Mouse (Mus musculus) G1E (cell line): ENCODE results near the gene Satb1. TPM values are rescaled to one million over a fixed set of nuclear protein-coding genes. Genes with fewer than 3 reads are reported as not detected.

ENCODE experiments used
- ATAC-seq: 2 replicates; pipeline ENCODE4 v1.8.0; 2016; ENCODE audit warnings: mild to moderate bottlenecking; ENCODE audit not compliant: insufficient number of reproducible peaks, poor library complexity, low FRiP score, severe bottlenecking; ENCODE audit errors: extremely low read depth
- DNase-seq: peaks from one replicate; pipeline ENCODE4 v3.0.0; 2012; ENCODE audit warnings: low spot score
- H3K27me3 ChIP-seq: 2 replicates; pipeline ENCODE4 v1.6.1; 2012; ENCODE audit warnings: mild to moderate bottlenecking, low read length, inconsistent platforms; ENCODE audit not compliant: insufficient read depth
- H3K36me3 ChIP-seq: replicated peaks from 2 replicates; pipeline ENCODE3; 2012; ENCODE audit warnings: mild to moderate bottlenecking, inconsistent platforms
- H3K4me1 ChIP-seq: 2 replicates; pipeline ENCODE4 v1.6.1; 2012; ENCODE audit warnings: low read depth, low read length, inconsistent platforms, mixed read lengths; ENCODE audit not compliant: insufficient read depth
- H3K4me3 ChIP-seq: 2 replicates; pipeline ENCODE4 v1.5.1; 2012; ENCODE audit warnings: low read depth, mild to moderate bottlenecking, inconsistent platforms, low read length, moderate library complexity, mixed read lengths
- H3K9me3 ChIP-seq: replicated peaks from 2 replicates; pipeline ENCODE4 v1.6.1; 2012; ENCODE audit warnings: inconsistent platforms
- CTCF ChIP-seq: IDR thresholded peaks from 2 replicates; pipeline ENCODE4 v1.5.1; 2012; ENCODE audit warnings: low read depth, low read length, inconsistent platforms, mixed read lengths
- GATA1 ChIP-seq: IDR thresholded peaks from 2 replicates; pipeline ENCODE4 v1.6.1; 2012; ENCODE audit warnings: borderline replicate concordance, low read length, inconsistent platforms, mixed read lengths
- GATA2 ChIP-seq: IDR thresholded peaks from 2 replicates; pipeline ENCODE4 v1.6.1; 2012; ENCODE audit warnings: low read depth, low read length, inconsistent platforms, borderline replicate concordance
- POLR2AphosphoS5 ChIP-seq: IDR thresholded peaks from 2 replicates; pipeline ENCODE4 v1.6.1; 2012; ENCODE audit warnings: low read depth, low read length, inconsistent platforms; ENCODE audit not compliant: insufficient replicate concordance
- TAL1 ChIP-seq: conservative IDR thresholded peaks from 2 replicates; pipeline ENCODE4 v1.6.1; 2012; ENCODE audit warnings: low read depth, low read length, inconsistent platforms, mixed read lengths
- polyA plus RNA-seq: library from polyadenylated mRNA; stranded (reverse); fragments of >175 nt; gene quantifications from 2 replicates; pipeline ENCODE4 v1.2.3, GENCODE M21; 2012
- total RNA-seq, 2 experiments: library from RNA; stranded (forward) in 1 of 2; stranded (reverse) in 1 of 2; fragments of 200-1000 nt in 1 of 2; fragments of >200 nt in 1 of 2; fragmentation: Nextera tagmentation in 1 of 2; gene quantifications; 2 replicates each; pipeline ENCODE4 v1.2.3; 2014 to 2017

Gene Satb1
- total and polyA plus RNA-seq, 3 experiments, result 0.22 TPM; not detected in 2

DNA sequence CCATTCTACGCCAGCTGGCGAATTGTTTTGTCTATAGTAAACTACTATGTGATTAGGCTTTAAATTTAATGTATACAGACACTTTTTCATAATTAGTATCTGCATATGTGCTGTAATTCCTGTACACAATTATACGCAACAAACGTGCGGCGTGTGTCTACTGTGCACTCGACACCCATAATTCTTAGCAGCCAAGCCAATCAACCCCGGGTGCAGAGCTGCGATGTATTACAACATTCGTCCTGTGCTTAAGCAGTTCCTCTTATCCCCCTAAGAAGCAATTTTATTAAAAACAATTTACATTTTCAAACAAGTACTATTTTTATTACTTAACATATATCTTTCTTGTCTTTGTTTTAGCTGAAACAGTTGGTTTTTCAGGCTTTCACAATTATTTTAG lies 92.0 kb downstream of the Satb1 start:
- Histone ChIP-seq H3K4me3 (no peak overlapping the region), H3K36me3 (no peaks in the 10 kb centered on the region), H3K4me1 (no peaks in the 10 kb centered on the region), H3K27me3 (no peaks in the 10 kb centered on the region), H3K9me3 (peaks cover 43% of the 10 kb centered on the region)
- DNase-seq (no peak), ATAC-seq (no peak)
- TF ChIP-seq TAL1 (no peak), GATA1 (no peak), CTCF (no peak), POLR2AphosphoS5 (no peak), GATA2 (no peak)

DNA sequence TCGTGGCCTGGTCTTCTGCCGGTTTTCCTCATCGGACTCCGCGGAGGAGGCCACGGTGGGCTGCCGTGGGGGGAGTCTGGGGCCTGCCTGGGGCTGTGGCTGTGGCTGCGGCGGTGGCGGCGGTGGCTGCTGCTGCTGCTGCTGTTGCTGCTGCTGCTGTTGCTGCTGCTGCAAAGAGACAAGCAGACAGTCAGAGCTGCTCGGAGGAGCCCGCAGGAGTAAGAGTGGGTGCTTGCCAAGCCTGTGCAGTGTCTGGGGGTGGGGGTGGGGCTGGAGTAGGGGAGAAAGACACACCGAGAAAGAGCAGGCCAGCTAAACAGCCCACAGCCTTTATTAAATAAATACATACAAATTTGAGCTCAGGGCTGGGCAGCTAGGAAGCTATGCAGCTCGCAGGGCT lies 92.8 kb downstream of the Satb1 start:
- no peaks in the 10 kb centered on the region for H3K27me3 ChIP-seq
- no peak for ATAC-seq
- TF ChIP-seq TAL1 (no peak), GATA1 (no peak), CTCF (no peak), POLR2AphosphoS5 (no peak), GATA2 (no peak)
- H3K36me3 ChIP-seq, result no peaks in the 10 kb centered on the region
- no peak for DNase-seq
- H3K4me1 ChIP-seq, result no peaks in the 10 kb centered on the region
- no peak overlapping the region for H3K4me3 ChIP-seq
- peaks cover 48% of the 10 kb centered on the region for H3K9me3 ChIP-seq

DNA sequence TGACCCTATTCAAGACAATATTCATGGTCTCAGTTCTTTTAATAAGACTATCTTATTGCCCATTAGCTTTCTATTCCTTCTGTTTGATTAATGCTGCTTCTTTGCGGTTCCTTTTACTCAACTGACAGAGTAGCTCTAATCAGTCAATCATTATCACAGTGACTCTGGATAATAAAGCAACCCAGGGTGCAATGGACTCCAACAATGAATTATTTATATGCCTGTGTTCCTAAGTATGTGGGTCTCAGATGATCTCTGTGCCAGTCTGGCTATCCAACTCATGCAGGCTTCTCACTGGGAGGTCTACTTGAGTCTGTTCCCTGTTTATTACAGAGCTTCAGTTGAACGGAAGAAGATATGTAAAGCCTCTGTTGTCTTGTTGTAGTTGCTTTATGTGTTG lies 108.6 kb downstream of the Satb1 start:
- no peaks in the 10 kb centered on the region for H3K36me3 ChIP-seq
- no peak overlapping the region for H3K4me3 ChIP-seq
- peaks cover 7% of the 10 kb centered on the region for H3K9me3 ChIP-seq
- no peak for ATAC-seq
- DNase-seq, result no peak
- H3K27me3 ChIP-seq, result no peaks in the 10 kb centered on the region
- TF ChIP-seq GATA1, result no peak
- TF ChIP-seq POLR2AphosphoS5, result no peak
- no peak for TF ChIP-seq CTCF
- TF ChIP-seq TAL1, result no peak
- TF ChIP-seq GATA2, result no peak
- no peaks in the 10 kb centered on the region for H3K4me1 ChIP-seq

DNA sequence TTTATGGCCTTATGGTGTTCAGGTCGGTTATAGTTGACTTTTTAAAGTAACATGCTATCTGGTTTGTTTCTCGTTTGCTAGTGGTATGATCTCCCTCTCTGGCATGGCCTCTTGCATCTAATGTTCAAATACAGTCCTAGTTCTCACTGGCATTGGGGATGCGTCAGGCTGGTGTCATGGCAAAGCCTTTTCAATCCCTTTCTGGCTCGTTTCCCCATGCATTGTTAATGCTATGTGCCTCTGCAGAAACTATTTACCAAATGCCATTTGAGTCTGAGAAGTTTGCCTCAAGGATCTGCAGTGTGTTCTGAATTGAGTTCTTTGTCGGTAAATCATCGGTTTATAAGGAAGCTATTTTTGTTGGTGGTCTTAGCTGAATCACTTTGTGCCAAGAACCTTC lies 137.4 kb downstream of the Satb1 start:
- DNase-seq (no peak), ATAC-seq (no peak)
- no peaks in the 10 kb centered on the region for H3K27me3 ChIP-seq
- no peak overlapping the region for H3K4me3 ChIP-seq
- TF ChIP-seq TAL1 (no peak), GATA1 (no peak), GATA2 (no peak), POLR2AphosphoS5 (no peak), CTCF (no peak)
- H3K4me1 ChIP-seq, result no peaks in the 10 kb centered on the region
- peaks cover 24% of the 10 kb centered on the region for H3K9me3 ChIP-seq
- H3K36me3 ChIP-seq, result no peaks in the 10 kb centered on the region

DNA sequence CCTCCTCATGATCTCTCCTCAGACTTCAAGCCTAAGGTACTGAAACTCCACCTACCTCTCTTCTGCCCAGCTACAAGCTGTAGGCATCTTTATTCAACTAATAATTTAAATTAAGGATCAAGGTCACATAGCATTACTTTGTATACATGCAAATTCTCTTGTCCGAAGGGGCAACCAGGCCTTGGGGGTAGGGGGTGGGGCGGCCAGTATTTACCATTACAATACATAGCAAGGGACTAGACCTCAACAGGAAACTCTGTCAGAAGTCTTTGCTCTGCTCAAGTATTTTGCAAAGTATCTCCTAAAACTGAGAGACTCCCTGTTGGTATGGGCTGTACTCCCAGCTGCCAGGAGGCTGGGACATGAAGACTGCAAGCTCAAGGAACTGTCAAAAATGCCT lies 137.8 kb downstream of the Satb1 start:
- Histone ChIP-seq H3K9me3 (peaks cover 24% of the 10 kb centered on the region), H3K4me3 (no peak overlapping the region), H3K27me3 (no peaks in the 10 kb centered on the region), H3K4me1 (no peaks in the 10 kb centered on the region), H3K36me3 (no peaks in the 10 kb centered on the region)
- DNase-seq, result no peak
- ATAC-seq, result no peak
- no peak for TF ChIP-seq GATA2
- TF ChIP-seq GATA1, result no peak
- no peak for TF ChIP-seq POLR2AphosphoS5
- no peak for TF ChIP-seq TAL1
- no peak for TF ChIP-seq CTCF

DNA sequence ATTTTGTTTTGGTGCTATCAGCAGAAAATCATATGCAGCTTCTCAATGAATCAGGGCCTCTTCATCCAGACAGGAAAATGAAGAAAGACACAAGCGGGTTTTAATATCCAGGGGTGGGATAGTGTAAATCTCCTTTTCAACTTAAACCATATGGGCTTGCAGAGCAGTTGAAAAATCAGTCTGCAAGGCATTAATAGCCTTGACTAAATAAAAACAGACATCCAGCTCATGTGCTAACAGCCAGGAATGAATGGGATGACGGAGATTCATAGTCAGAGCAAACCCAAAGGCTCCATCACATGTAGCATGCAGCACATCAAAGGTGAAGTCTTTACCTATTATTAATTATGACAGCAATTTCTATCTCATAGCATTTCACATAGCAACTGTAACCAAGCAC lies 142.6 kb downstream of the Satb1 start:
- Histone ChIP-seq H3K4me1 (no peaks in the 10 kb centered on the region), H3K4me3 (no peak overlapping the region), H3K9me3 (peaks cover 13% of the 10 kb centered on the region), H3K27me3 (no peaks in the 10 kb centered on the region), H3K36me3 (no peaks in the 10 kb centered on the region)
- DNase-seq (no peak), ATAC-seq (no peak)
- TF ChIP-seq POLR2AphosphoS5, result no peak
- no peak for TF ChIP-seq GATA2
- no peak for TF ChIP-seq GATA1
- no peak for TF ChIP-seq CTCF
- TF ChIP-seq TAL1, result no peak
